Mouse (Mus musculus) Muller cell, postnatal 12 days (primary cell): ENCODE measurements around the gene Yy1.

Source experiments
- DNase-seq: peaks from one replicate; pipeline ENCODE4 v3.0.0-alpha.2; 2015; ENCODE audit errors: inconsistent ontology term

Gene Yy1

DNA sequence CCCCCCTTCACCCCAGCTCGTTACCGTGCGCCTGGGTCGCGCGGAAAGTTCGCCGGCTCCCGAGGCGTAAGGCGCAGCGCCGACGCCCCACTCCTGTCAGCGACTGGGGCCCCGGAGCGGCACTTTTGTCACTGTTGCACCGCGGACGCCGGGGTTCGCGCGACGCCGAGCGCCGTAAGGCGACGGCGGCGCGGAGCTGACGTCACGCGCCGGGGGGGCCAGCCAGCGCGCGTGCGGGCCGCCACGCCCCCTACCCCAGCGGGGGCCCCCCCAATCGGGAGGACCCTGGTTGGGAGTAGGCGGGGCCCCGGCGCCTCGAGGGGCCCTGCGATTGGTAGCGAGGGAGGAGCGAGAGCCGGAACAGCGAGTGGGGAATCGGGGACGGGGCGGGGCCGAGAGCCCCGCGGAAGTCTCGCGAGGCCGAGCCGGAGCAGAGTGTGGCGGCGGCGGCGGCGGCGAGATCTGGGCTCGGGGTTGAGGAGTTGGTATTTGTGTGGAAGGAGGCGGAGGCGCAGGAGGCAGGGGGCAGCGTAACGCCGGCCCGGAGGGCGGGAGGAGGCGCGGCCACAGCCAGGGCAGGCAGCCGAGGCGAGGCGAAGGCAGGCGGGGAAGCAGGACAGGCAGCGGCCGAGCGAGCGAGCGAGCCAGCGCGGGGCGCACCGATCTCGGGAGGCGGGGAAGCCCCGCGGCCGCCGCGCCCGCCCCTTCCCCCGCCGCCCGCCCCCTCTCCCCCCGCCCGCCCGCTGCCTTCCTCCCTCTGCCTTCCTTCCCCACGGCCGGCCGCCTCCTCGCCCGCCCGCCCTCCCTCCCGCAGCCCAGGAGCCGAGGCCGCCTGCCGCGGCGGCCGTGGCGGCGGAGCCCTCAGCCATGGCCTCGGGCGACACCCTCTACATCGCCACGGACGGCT is at the start of gene Yy1:
TSS of gene Yy1 (plus strand) at position 428 of the 907 bp plus-strand sequence.
- DNase-seq = peak; percentile 100

DNA sequence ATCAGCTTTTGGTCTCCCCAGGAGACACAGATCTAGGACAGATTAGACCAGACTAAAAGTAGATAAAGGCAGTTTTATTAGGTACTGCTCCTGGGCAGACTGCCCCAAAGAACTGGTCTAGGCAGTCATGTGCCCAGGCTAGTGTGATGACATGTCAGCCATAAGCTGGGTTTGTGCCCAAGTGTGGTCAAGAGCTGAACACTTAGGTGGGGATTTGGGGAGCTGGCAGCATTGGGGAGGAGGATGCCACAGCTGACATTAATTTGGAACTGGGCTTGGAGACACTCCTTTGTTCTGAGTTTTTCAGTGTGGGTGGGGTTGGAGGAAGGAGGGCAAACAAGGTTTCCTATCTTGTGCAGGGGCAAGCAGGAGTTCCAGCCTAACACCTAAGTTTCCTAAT is 46.8 kb upstream of the Yy1 start:
- DNase-seq = no peak

DNA sequence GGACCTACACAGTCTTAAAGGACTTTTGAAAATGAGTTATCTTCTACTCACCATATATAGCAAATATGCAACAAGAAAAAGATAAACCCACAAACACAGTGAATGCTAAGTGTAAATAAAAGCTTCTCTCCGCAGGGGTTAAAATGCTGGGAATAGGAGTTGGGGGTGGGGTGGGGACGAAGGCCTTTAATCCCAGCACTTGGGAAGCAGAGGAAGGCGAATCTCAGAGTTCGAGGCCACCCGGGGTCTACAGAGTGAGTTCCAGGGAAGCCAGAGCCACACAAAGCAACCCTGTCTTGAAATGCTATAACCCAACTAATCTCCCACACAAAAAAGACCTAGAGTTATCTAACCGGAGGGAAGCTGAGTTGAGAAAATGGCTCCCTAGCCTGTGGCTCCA is 43.8 kb upstream of the Yy1 start:
- DNase-seq = no peak

- no peak for DNase-seq
These were observed 43.3 kb upstream of the Yy1 start for GRCm38 (mm10) chr12:108749454-108749853.

- DNase-seq = no peak
These were observed 42.5 kb upstream of the Yy1 start for GRCm38 (mm10) chr12:108750226-108750625.

DNA sequence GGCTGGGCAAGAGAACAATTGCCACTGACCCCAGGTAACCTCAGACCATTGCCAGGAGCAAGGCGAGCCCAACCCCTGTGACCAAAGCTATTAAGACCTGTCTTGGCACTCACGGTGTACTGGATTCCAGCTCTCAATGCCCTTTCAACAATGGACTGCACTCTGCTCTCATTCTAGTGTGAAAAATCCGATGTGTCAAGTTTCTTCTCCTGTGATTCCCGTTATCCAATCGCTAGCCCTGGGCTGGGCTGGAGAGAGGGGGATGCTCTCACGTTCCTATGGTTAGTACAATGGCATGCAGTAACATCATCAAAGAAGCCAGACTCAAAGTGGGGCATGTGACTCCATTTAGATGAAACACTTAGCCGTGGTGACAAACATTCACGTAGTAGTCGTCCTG is 41.0 kb upstream of the Yy1 start:
- DNase-seq = peak; percentile 81

DNA sequence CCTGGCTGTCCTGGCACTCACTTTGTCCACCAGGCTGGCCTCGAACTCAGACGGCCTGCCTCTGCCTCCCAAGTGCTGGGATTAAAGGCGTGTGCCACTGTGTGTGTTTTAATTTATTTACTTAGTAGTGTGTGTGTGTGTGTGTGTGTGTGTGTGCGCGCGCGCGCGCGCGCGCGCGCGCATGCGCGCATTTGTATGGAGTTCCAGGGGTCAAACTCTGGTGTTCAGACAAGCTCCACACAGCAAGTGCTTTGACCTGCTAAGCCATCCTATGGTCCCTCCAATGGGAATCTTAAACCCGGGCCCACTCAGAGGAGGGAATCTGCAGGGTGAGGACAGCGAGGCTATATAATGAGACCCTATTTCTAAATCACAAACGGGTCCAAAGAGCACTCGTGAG is 37.6 kb upstream of the Yy1 start:
- no peak for DNase-seq

GRCm38 (mm10) chr12:108756611-108757010 is 36.2 kb upstream of the Yy1 start:
- no peak for DNase-seq

- DNase-seq = peak; percentile 96
These were observed 35.0 kb upstream of the Yy1 start for GRCm38 (mm10) chr12:108757717-108758257.

DNA sequence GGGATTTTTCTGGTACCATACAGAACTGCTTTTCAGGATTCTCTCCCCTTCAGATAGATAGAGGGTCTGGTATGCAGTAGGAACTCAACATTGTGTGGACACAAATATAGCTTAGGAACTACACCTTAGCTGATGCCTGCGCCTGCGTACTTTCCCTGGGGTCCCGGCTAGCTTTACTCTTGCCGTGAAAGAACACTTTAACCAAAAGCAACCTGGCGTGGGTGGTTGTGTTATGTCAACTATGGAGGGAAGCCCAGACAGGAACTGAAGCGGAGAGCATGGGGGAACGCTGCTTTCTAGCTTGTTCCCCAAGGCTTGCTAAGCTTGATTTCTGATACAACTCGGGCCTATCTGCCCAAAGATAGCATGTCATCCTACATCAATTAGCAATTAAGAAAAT is 34.5 kb upstream of the Yy1 start:
- DNase-seq = no peak

DNA sequence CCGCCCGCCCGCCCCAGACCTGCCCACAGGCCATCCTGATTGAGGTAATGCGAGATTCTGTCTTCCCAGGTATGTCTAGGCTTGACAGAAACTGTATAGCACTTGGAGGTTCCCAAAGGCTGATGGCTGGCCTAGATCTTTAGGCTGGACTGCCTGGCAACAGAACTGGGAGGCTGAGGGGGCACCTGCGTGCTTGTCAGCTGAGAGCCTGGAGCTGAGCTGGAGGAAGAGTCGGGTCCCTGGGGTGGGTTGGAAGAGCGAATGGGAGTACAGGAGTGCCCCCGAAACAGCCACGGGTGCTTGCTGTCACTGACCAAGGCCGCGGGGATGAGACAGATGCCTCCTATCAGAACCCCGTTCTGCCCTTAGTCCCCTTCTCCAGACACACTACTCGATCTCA is 34.1 kb upstream of the Yy1 start:
- no peak for DNase-seq

DNA sequence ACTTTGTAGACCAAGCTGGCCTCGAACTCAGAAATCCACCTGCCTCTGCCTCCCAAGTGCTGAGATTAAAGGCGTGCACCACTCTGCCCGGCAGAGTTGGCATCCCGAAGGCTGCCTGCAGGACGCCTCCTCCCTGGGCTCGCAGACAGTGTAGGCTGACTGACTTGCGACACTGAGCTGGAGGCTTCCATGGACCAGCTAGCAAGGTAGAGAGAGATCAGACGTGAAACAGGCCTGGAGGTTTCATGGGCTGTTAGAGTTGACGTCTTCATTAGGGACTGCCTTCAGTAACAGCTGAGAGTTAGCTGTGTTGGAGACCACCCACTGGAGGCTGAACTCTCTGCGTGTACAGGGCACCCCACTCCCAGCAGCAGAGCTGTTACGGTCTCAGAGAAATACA is 33.5 kb upstream of the Yy1 start:
- DNase-seq = no peak

GRCm38 (mm10) chr12:108760016-108760415 is 32.8 kb upstream of the Yy1 start:
- no peak for DNase-seq

DNA sequence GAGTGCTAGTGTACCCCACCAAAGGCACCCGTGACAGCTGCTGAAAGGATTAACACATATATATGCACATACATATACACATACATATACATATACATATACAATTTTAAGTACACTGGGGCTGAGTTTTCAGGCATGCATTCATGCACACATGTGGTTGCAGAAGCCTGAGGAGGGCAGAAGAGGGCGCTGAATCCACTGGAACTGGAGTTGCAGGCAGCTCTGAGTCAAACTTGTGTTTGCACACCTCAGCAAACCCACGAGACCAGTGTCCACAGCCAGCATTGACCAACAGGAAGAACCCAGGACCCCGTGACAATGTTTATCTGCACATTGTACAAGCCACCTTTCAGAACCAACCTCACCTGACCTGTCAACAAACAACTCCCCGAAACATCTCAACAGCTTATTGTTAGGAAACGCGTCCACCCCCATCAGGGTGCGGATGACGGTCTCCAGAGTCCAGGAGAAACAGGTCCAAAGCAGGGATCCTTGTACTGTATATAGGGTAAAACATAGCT is 32.2 kb upstream of the Yy1 start:
- no peak for DNase-seq

- DNase-seq = no peak
These were observed 31.6 kb upstream of the Yy1 start for GRCm38 (mm10) chr12:108761209-108761608.

DNA sequence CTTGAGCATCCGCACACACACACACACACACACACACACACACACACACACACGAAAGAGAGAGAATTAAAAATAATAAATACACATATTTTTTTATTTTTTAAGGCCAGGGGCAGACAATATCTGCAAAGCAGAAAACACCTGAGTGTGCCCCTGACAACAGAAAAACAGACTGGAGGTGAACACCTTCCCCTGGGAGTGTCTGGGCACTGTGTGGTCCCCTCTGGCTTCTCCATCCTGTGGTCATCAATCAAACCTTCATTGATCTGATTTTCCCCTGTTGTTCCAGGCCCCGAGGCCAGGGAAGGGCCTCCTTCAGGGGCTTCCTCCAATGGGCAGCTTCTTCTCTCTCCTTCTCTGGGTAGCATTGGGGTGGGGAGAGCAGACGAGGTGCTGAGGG is 31.1 kb upstream of the Yy1 start:
- no peak for DNase-seq

DNA sequence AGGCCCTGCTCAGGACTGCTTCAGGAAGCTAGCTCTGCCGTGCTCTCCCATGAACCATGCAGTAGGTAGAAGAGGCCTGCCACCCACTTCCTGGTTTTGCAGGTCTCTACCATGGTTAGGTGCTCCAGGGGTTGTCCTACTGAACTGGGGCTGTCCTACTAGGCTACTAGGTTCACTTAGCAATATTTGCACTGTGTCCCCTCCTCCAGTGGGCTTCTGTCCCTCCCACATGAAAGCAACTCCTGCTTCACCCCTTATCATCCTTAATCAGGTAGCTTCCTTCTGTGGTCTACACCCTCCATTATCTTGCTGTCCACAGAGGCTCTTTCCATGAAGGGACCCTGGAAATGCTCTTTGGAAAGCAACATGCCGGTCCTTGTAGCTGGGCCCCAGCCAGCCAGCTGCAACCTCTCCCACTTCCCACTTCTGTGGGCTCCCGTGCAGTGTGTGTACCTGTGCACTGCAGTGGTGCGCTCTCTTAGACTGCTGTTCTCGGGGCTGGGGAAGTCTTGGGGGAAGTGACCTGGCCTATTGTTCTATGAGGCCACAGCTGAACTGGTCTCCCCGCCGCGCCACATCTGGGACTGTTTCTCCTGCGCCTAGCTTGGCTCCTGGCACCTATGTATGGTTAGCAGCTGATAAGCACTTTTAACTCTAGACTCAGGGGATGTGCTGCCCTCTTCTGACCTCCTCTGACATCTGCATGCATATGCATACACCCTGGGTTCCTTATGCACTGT is 29.5 kb upstream of the Yy1 start:
- no peak for DNase-seq

- no peak for DNase-seq
These were observed 27.7 kb upstream of the Yy1 start for GRCm38 (mm10) chr12:108764917-108765678.

DNA sequence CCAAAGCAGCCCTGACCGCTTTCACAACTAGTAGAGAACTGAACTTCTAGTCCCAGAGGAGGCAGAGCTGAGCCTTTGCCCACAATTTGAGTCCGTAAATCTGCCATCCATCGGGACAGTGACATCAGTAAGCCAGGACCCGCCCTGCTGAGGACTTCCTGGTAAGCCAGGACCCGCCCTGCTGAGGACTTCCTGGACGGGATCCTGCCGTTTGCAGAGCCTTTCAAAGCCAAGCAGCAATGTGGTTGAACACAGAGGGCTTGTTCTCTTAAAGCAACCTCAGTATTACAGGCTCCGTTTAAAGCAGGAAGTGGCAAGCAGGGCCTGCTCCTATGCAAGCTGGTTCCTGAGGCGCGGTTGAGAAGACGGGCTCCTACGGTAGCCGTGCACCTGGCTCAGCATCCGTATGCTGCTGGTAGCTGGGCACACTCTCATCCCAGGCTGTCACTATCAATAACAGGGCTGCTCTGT is 27.0 kb upstream of the Yy1 start:
- DNase-seq = peak; percentile 35

- DNase-seq = no peak
These were observed 26.5 kb upstream of the Yy1 start for GRCm38 (mm10) chr12:108766316-108766715.

DNA sequence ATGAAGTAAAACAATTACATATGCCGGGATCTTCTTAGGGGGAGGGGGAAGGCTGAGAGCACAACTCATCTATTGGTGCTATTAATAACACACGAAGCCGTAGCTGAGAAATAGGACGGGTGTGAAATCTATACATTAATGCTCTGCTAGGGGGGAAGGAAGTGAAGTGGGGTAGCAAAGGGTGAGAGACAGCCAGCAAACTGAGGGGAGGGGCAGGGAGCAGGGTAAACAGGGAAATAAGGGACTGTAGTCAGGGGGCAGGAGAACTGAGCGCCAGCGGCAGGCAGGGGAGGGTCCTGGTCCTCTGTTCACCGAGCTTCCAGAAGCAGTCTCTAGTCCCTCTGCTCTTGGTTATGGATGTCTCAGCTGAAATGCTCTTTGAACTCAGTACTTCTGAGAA is 25.9 kb upstream of the Yy1 start:
- DNase-seq = no peak
